Mouse (Mus musculus) cerebellum, postnatal 36 days (tissue): ENCODE measurements around the gene Umod.

Experiments
- DNase-seq, 2 experiments: peaks; one replicate each; pipeline ENCODE4 v3.0.0; 2021 to 2022; ENCODE audit warnings: mixed read lengths in 2 of 2

Umod gene

GRCm38 (mm10) chr7:119479256-119479655 lies at the start of gene Umod:
Umod (minus strand) TSS chr7:119479282.
- no peak for DNase-seq

GRCm38 (mm10) chr7:119528617-119529016 lies 49.5 kb upstream of the Umod start:
- no peak for DNase-seq

GRCm38 (mm10) chr7:119527548-119527947 lies 48.5 kb upstream of the Umod start:
- DNase-seq, result no peak

GRCm38 (mm10) chr7:119527135-119527534 lies 48.1 kb upstream of the Umod start:
- no peak for DNase-seq

GRCm38 (mm10) chr7:119526486-119526885 lies 47.4 kb upstream of the Umod start:
- no peak for DNase-seq

- DNase-seq, result no peak
Observed at GRCm38 (mm10) chr7:119525881-119526281, 46.8 kb upstream of the Umod start.

GRCm38 (mm10) chr7:119523389-119523788 lies 44.3 kb upstream of the Umod start, which contains the start of gene Pdilt:
Pdilt (minus strand) TSS chr7:119523489.
- DNase-seq, result no peak

- no peak for DNase-seq
Observed at GRCm38 (mm10) chr7:119522385-119522784, 43.3 kb upstream of the Umod start.

- DNase-seq, result no peak
Observed at GRCm38 (mm10) chr7:119521816-119522215, 42.7 kb upstream of the Umod start.

- DNase-seq, result peak; percentile 69 to 72
Observed at GRCm38 (mm10) chr7:119519654-119520053, 40.6 kb upstream of the Umod start.

GRCm38 (mm10) chr7:119519163-119519562 lies 40.1 kb upstream of the Umod start, which contains the start of gene Acsm5:
Acsm5 (plus strand) TSS chr7:119519463.
- DNase-seq, result no peak

- DNase-seq, result no peak
Observed at GRCm38 (mm10) chr7:119516272-119516558, 37.1 kb upstream of the Umod start.

- peak; percentile 48 to 69 for DNase-seq
Observed at GRCm38 (mm10) chr7:119515492-119516271, 36.6 kb upstream of the Umod start.

- peak; percentile 48 to 59 for DNase-seq
Observed at GRCm38 (mm10) chr7:119513056-119513455, 34.0 kb upstream of the Umod start.

- DNase-seq, result no peak
Observed at GRCm38 (mm10) chr7:119511143-119511542, 32.1 kb upstream of the Umod start.

- DNase-seq, result no peak
Observed at GRCm38 (mm10) chr7:119490041-119490780, 11.1 kb upstream of the Umod start.

GRCm38 (mm10) chr7:119486683-119487082 lies 7.6 kb upstream of the Umod start:
- DNase-seq, result no peak

- DNase-seq, result no peak
Observed at GRCm38 (mm10) chr7:119484154-119484553, 5.1 kb upstream of the Umod start.

GRCm38 (mm10) chr7:119476500-119477389 lies 2.3 kb downstream of the Umod start:
- DNase-seq, result no peak

- no peak for DNase-seq
Observed at GRCm38 (mm10) chr7:119459185-119459584, 19.9 kb downstream of the Umod start, which contains the start of gene Gp2. Gp2 (minus strand) TSS chr7:119459285.

GRCm38 (mm10) chr7:119454192-119454591 lies 24.9 kb downstream of the Umod start:
- DNase-seq, result no peak

GRCm38 (mm10) chr7:119443849-119444248 lies 35.2 kb downstream of the Umod start:
- no peak for DNase-seq

GRCm38 (mm10) chr7:119441938-119442337 lies 37.1 kb downstream of the Umod start:
- no peak for DNase-seq
